Comparison of ENCODE assay signal across 10 mouse cellular contexts in the genomic region with DNA sequence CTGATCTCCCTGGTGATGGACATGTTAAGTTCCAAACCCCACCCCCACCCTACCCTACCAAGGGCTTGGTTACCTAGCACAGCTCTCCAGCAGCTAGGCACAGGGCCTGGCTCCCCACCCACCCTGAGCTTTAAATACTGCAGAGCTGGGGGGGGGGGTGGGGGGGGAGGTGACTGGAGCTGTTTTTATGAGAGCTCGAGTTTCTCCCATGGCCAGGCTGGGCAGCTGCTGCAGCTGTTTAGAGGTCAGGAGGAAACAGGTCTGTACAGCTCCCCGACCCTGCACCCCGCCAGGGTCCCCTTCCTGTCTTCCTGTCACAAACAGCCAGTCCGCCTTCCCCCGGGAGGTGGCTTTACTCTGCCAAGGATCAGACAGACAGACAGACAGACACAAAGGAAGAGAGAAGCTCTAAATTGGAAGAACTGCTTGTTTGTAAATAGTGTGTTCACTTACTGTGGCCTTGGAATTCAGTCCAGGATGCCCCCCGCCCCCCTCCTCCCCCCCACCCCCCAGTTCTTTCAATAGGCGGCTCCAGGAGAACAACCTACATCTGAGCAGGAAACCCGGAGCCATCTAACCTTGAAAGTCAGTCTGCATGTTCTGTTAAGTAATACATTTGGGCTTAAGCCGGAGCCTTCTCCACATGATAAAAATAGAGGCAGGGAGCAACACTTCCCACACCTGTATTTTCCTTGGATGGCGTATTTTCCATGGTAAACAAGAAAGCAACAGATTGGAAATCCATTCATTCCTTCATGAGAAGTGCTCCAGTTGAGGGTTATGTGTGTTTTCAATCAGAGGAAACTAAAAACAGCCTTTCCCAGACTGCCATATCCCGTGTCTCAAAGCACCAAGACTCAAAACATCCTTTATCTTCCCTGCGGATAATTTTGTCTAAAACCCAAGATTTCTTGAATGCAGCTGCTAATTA.
DNase-seq lines count a peak whose midpoint lies in the region; ATAC-seq lines count a peak whose summit lies in the region.
"Had no signal": no experiment of that assay in that cellular context is flagged by ENCODE, and none has a peak within 500 bp of the region (broad histone marks: within the 10 kb centered on the region; RNA-seq: fewer than 3 reads in every experiment).

No protein-coding gene starts in this region.

- 0 out of 2 replicates have a peak, but pooled peaks cover 3% of the 10 kb centered on the region for H3K27me3 ChIP-seq in hindbrain, embryonic 15.5 days
- H3K27me3 ChIP-seq in hindbrain, embryonic 14.5 days (ENCODE audit: control insufficient read depth, insufficient read depth, low read length), result no peaks in the 10 kb centered on the region
- peaks cover 9% of the 10 kb centered on the region; the same call in 1 of the 2 replicates for H3K27me3 ChIP-seq in embryonic facial prominence, embryonic 10.5 days (replicated peaks; ENCODE audit: low read depth, poor library complexity, severe bottlenecking)
- H3K27me3 ChIP-seq in forebrain, embryonic 11.5 days (ENCODE audit: control insufficient read depth, insufficient read depth, low read length), result no peaks in the 10 kb centered on the region
- peaks cover 17% of the 10 kb centered on the region; the same call in 1 of the 2 replicates for H3K27me3 ChIP-seq in hindbrain, embryonic 12.5 days

- H3K9me3 ChIP-seq in hindbrain, embryonic 15.5 days, result no peaks in the 10 kb centered on the region
- H3K9me3 ChIP-seq in hindbrain, embryonic 14.5 days (ENCODE audit: control insufficient read depth, low read length), result no peaks in the 10 kb centered on the region
- H3K9me3 ChIP-seq in embryonic facial prominence, embryonic 10.5 days, result no peaks in the 10 kb centered on the region
- H3K9me3 ChIP-seq in forebrain, embryonic 11.5 days (ENCODE audit: control insufficient read depth, low read length), result no peaks in the 10 kb centered on the region
- H3K9me3 ChIP-seq in hindbrain, embryonic 12.5 days (replicated peaks), result no peaks in the 10 kb centered on the region
- H3K9me3 ChIP-seq: neural tube, embryonic 12.5 days had no signal

- no peak overlapping the region for H3K27ac ChIP-seq in hindbrain, embryonic 15.5 days (replicated peaks)
- no peak overlapping the region for H3K27ac ChIP-seq in hindbrain, embryonic 14.5 days
- H3K27ac ChIP-seq in embryonic facial prominence, embryonic 10.5 days (replicated peaks), result peak overlapping the region; percentile 84
- no peak overlapping the region for H3K27ac ChIP-seq in forebrain, embryonic 11.5 days (ENCODE audit: low read depth, low read length)
- no peak overlapping the region for H3K27ac ChIP-seq in hindbrain, embryonic 12.5 days
- H3K27ac ChIP-seq: neural tube, embryonic 12.5 days had no signal

- no peaks in the 10 kb centered on the region; the same call in 1 of the 2 replicates for H3K4me1 ChIP-seq in hindbrain, embryonic 15.5 days (replicated peaks)
- H3K4me1 ChIP-seq in hindbrain, embryonic 14.5 days (replicated peaks; ENCODE audit: control insufficient read depth, insufficient read depth, low read length), result no peaks in the 10 kb centered on the region
- peaks cover 55% of the 10 kb centered on the region for H3K4me1 ChIP-seq in embryonic facial prominence, embryonic 10.5 days
- peaks cover 9% of the 10 kb centered on the region; the same call in 1 of the 2 replicates for H3K4me1 ChIP-seq in forebrain, embryonic 11.5 days (replicated peaks; ENCODE audit: control insufficient read depth, insufficient read depth, low read length)
- peaks cover 6% of the 10 kb centered on the region for H3K4me1 ChIP-seq in hindbrain, embryonic 12.5 days

- 50% methylated on average over 11 of the region's 12 CpGs for WGBS in hindbrain, embryonic 15.5 days
- WGBS in hindbrain, embryonic 14.5 days, result 53% methylated on average over 12 of the region's 12 CpGs
- 15% methylated on average over 12 of the region's 12 CpGs for WGBS in embryonic facial prominence, embryonic 10.5 days
- 41% methylated on average over 12 of the region's 12 CpGs for WGBS in forebrain, embryonic 11.5 days
- 44% methylated on average over 12 of the region's 12 CpGs for WGBS in hindbrain, embryonic 12.5 days

- H3K9ac ChIP-seq in hindbrain, embryonic 15.5 days, result no peak overlapping the region
- no peak overlapping the region for H3K9ac ChIP-seq in hindbrain, embryonic 14.5 days
- no peak overlapping the region for H3K9ac ChIP-seq in forebrain, embryonic 11.5 days (ENCODE audit: low read length)
- H3K9ac ChIP-seq in hindbrain, embryonic 12.5 days, result no peak overlapping the region
- H3K9ac ChIP-seq: neural tube, embryonic 12.5 days had no signal

- H3K36me3 ChIP-seq in hindbrain, embryonic 15.5 days, result no peaks in the 10 kb centered on the region
- H3K36me3 ChIP-seq in hindbrain, embryonic 14.5 days (replicated peaks; ENCODE audit: control insufficient read depth, insufficient read depth), result no peaks in the 10 kb centered on the region
- H3K36me3 ChIP-seq in embryonic facial prominence, embryonic 10.5 days (replicated peaks), result no peaks in the 10 kb centered on the region
- H3K36me3 ChIP-seq in forebrain, embryonic 11.5 days (ENCODE audit: control insufficient read depth, insufficient read depth, low read length), result no peaks in the 10 kb centered on the region
- no peaks in the 10 kb centered on the region for H3K36me3 ChIP-seq in hindbrain, embryonic 12.5 days
- H3K36me3 ChIP-seq: neural tube, embryonic 12.5 days had no signal

- peak; percentile 42; the same call in 1 of the 2 replicates for ATAC-seq in hindbrain, embryonic 15.5 days (ENCODE audit: low FRiP score, low read depth)
- no peak for ATAC-seq in hindbrain, embryonic 14.5 days (ENCODE audit: low FRiP score)
- no peak for ATAC-seq in forebrain, embryonic 11.5 days (replicated peaks; ENCODE audit: low FRiP score)
- no peak for ATAC-seq in hindbrain, embryonic 12.5 days (ENCODE audit: low FRiP score)

- no peak overlapping the region for H3K4me2 ChIP-seq in hindbrain, embryonic 15.5 days
- no peak overlapping the region for H3K4me2 ChIP-seq in hindbrain, embryonic 14.5 days (replicated peaks)
- no peak overlapping the region for H3K4me2 ChIP-seq in forebrain, embryonic 11.5 days (ENCODE audit: low read depth, low read length, severe bottlenecking)
- no peak overlapping the region for H3K4me2 ChIP-seq in hindbrain, embryonic 12.5 days (replicated peaks)
- H3K4me2 ChIP-seq: neural tube, embryonic 12.5 days had no signal

- no peak for DNase-seq in hindbrain, embryonic 14.5 days (ENCODE audit: low spot score)
- peak; percentile 84 for DNase-seq in embryonic facial prominence, embryonic 10.5 days (ENCODE audit: low spot score)
- DNase-seq in heart, postnatal 14 days, result peak; percentile 53 to 59
- DNase-seq in skeletal muscle tissue, adult 2 months (ENCODE audit: low read depth, low spot score), result peak; percentile 90
- no peak for DNase-seq in forebrain, embryonic 11.5 days (ENCODE audit: low spot score)
- DNase-seq in testis, postnatal 14 days (ENCODE audit: low spot score), result no peak

- intact Hi-C loops in heart, postnatal 14 days (cut with DNase I), result no loop called here

- H3K4me3 ChIP-seq in hindbrain, embryonic 15.5 days, result no peak overlapping the region
- H3K4me3 ChIP-seq in hindbrain, embryonic 14.5 days (replicated peaks; ENCODE audit: low read length), result no peak overlapping the region
- H3K4me3 ChIP-seq in embryonic facial prominence, embryonic 10.5 days, result peak overlapping the region; percentile 38
- H3K4me3 ChIP-seq in forebrain, embryonic 11.5 days (ENCODE audit: low read depth, low read length), result no peak overlapping the region
- no peak overlapping the region for H3K4me3 ChIP-seq in hindbrain, embryonic 12.5 days
- H3K4me3 ChIP-seq: erythroblast, embryonic 14.5 days; neural tube, embryonic 12.5 days had no signal

Comparison
In these comparisons a context has a peak if more than half of its experiments do, and no peak if none do; other contexts are left out.
1. DNase-seq: peak in embryonic facial prominence, embryonic 10.5 days (single experiment), heart, postnatal 14 days (2 of 2) and skeletal muscle tissue, adult 2 months (single experiment); none in hindbrain, embryonic 14.5 days (single experiment), forebrain, embryonic 11.5 days (single experiment) and testis, postnatal 14 days (single experiment).